Mouse (Mus musculus) CH12.LX (cell line): ENCODE measurements around the gene Coq8b. TPM values are rescaled to one million over a fixed set of nuclear protein-coding genes. Genes with fewer than 3 reads are reported as not detected.

Experiments used
- DNase-seq: peaks from one replicate; pipeline ENCODE4 v3.0.0-alpha.2; 2013; ENCODE audit errors: extremely low read depth
- H3K27ac ChIP-seq: 2 replicates; pipeline ENCODE4 v1.5.1; 2012; ENCODE audit warnings: low read depth, mild to moderate bottlenecking, control low read depth, moderate library complexity; ENCODE audit not compliant: insufficient read depth
- H3K27me3 ChIP-seq: replicated peaks from 2 replicates; pipeline ENCODE3; 2012; ENCODE audit warnings: inconsistent platforms
- H3K36me3 ChIP-seq, 2 experiments: replicated peaks in 1 of 2; 2 replicates each; pipeline versions ENCODE3 to v1.6.1; 2012; ENCODE audit warnings: inconsistent platforms in 1 of 2, low read length in 1 of 2, mild to moderate bottlenecking in 1 of 2, mixed read lengths in 1 of 2, moderate library complexity in 1 of 2; ENCODE audit not compliant: control insufficient read depth in 1 of 2, insufficient read depth in 1 of 2
- H3K4me1 ChIP-seq, 2 experiments: 2 replicates each; pipeline ENCODE4 v1.6.1; 2012; ENCODE audit warnings: inconsistent platforms in 1 of 2, moderate library complexity in 1 of 2; ENCODE audit not compliant: insufficient read depth in 2 of 2, control insufficient read depth in 1 of 2
- H3K4me2 ChIP-seq: 2 replicates; pipeline ENCODE4 v1.6.1; 2012; ENCODE audit warnings: low read depth, mild to moderate bottlenecking, control low read depth; ENCODE audit not compliant: poor library complexity, insufficient read depth, severe bottlenecking
- H3K4me3 ChIP-seq, 3 experiments: fragments of 150-350 bp in 1 of 3; sonication (generic) in 1 of 3; replicated peaks in 1 of 3; 2 replicates each; pipeline versions ENCODE3 to v1.5.1; 2011 to 2012; ENCODE audit warnings: low read depth in 2 of 3, low read length in 2 of 3, mild to moderate bottlenecking in 2 of 3, moderate library complexity in 2 of 3, control low read depth in 1 of 3, improper control_type of control experiment in 1 of 3, inconsistent platforms in 1 of 3, mixed read lengths in 1 of 3; ENCODE audit not compliant: poor library complexity in 1 of 3
- H3K79me2 ChIP-seq: replicated peaks from 2 replicates; pipeline ENCODE4 v1.6.1; 2012; ENCODE audit warnings: mild to moderate bottlenecking, moderate library complexity; ENCODE audit not compliant: control insufficient read depth, poor library complexity, insufficient read depth, severe bottlenecking; ENCODE audit errors: extremely low read depth
- H3K9ac ChIP-seq: 2 replicates; pipeline ENCODE4 v1.6.1; 2012; ENCODE audit warnings: low read depth, mild to moderate bottlenecking, control low read depth, moderate library complexity; ENCODE audit not compliant: insufficient read depth
- H3K9me3 ChIP-seq: replicated peaks from 2 replicates; pipeline ENCODE3; 2012; ENCODE audit warnings: low read length, inconsistent platforms, mixed read lengths
- BHLHE40 ChIP-seq: IDR thresholded peaks from 2 replicates; pipeline ENCODE4 v1.6.1; 2011; ENCODE audit warnings: mild to moderate bottlenecking, low read depth, low read length, improper control_type of control experiment
- CHD1 ChIP-seq: IDR thresholded peaks from 2 replicates; pipeline ENCODE4 v1.6.1; 2012; ENCODE audit warnings: low read depth, low read length, improper control_type of control experiment, inconsistent platforms
- CTCF ChIP-seq, 2 experiments: IDR thresholded peaks in 1 of 2; conservative IDR thresholded peaks in 1 of 2; 2 replicates each; pipeline ENCODE4 v1.5.1; 2011 to 2012; ENCODE audit warnings: low read depth in 2 of 2, low read length in 2 of 2, improper control_type of control experiment in 1 of 2, inconsistent platforms in 1 of 2, mild to moderate bottlenecking in 1 of 2, moderate library complexity in 1 of 2
- ELF1 ChIP-seq: IDR thresholded peaks from 2 replicates; pipeline ENCODE4 v1.6.1; 2014; ENCODE audit warnings: low read depth, mild to moderate bottlenecking, inconsistent platforms, low read length, improper control_type of control experiment
- EP300 ChIP-seq: IDR thresholded peaks from 2 replicates; pipeline ENCODE4 v1.6.1; 2011; ENCODE audit warnings: low read length, improper control_type of control experiment
- ETS1 ChIP-seq: conservative IDR thresholded peaks from 2 replicates; pipeline ENCODE4 v1.6.1; 2012; ENCODE audit warnings: low read depth, mild to moderate bottlenecking, inconsistent platforms, low read length, improper control_type of control experiment, moderate library complexity
- GABPA ChIP-seq: IDR thresholded peaks from 2 replicates; pipeline ENCODE4 v1.6.1; 2012; ENCODE audit warnings: low read depth, low read length, improper control_type of control experiment, inconsistent platforms; ENCODE audit not compliant: insufficient replicate concordance
- HCFC1 ChIP-seq: IDR thresholded peaks from 2 replicates; pipeline ENCODE4 v1.6.1; 2012; ENCODE audit warnings: low read depth, mild to moderate bottlenecking, inconsistent platforms, low read length, improper control_type of control experiment
- JUN ChIP-seq: IDR thresholded peaks from 2 replicates; pipeline ENCODE4 v1.6.1; 2011; ENCODE audit warnings: low read depth, mild to moderate bottlenecking, low read length, improper control_type of control experiment, moderate library complexity; ENCODE audit not compliant: insufficient read depth
- JUND ChIP-seq: conservative IDR thresholded peaks from 2 replicates; pipeline ENCODE4 v1.6.1; 2011; ENCODE audit warnings: low read depth, low read length, improper control_type of control experiment
- KAT2A ChIP-seq: IDR thresholded peaks from 2 replicates; pipeline ENCODE4 v1.6.1; 2012; ENCODE audit warnings: low read length, improper control_type of control experiment, inconsistent platforms; ENCODE audit not compliant: insufficient replicate concordance
- NELFE ChIP-seq: IDR thresholded peaks from 2 replicates; pipeline ENCODE4 v1.6.1; 2011; ENCODE audit warnings: low read depth, low read length, improper control_type of control experiment
- PAX5 ChIP-seq: IDR thresholded peaks from 2 replicates; pipeline ENCODE4 v1.6.1; 2012; ENCODE audit warnings: low read length, inconsistent platforms, mixed read lengths
- POLR2A ChIP-seq: IDR thresholded peaks from 2 replicates; pipeline ENCODE4 v1.6.1; 2011; ENCODE audit warnings: low read depth, mild to moderate bottlenecking, improper control_type of control experiment, low read length
- POLR2AphosphoS2 ChIP-seq: IDR thresholded peaks from 2 replicates; pipeline ENCODE4 v1.6.1; 2011; ENCODE audit warnings: low read depth, low read length, improper control_type of control experiment
- RAD21 ChIP-seq: IDR thresholded peaks from 2 replicates; pipeline ENCODE4 v1.6.1; 2011; ENCODE audit warnings: low read depth, mild to moderate bottlenecking, low read length, improper control_type of control experiment, moderate library complexity
- SMC3 ChIP-seq: IDR thresholded peaks from 2 replicates; pipeline ENCODE4 v1.6.1; 2011; ENCODE audit warnings: low read depth, low read length, improper control_type of control experiment
- TCF12 ChIP-seq: IDR thresholded peaks from 2 replicates; pipeline ENCODE4 v1.6.1; 2014; ENCODE audit warnings: low read depth, mild to moderate bottlenecking, inconsistent platforms, low read length, improper control_type of control experiment
- UBTF ChIP-seq: IDR thresholded peaks from 2 replicates; pipeline ENCODE4 v1.6.1; 2012; ENCODE audit warnings: low read depth, mild to moderate bottlenecking, inconsistent platforms, low read length, improper control_type of control experiment, moderate library complexity
- ZC3H11A ChIP-seq: IDR thresholded peaks from 2 replicates; pipeline ENCODE4 v1.6.1; 2012; ENCODE audit warnings: low read depth, mild to moderate bottlenecking, inconsistent platforms, low read length, improper control_type of control experiment
- ZKSCAN1 ChIP-seq: IDR thresholded peaks from 2 replicates; pipeline ENCODE4 v1.6.1; 2012; ENCODE audit warnings: low read depth, inconsistent platforms, low read length, improper control_type of control experiment, borderline replicate concordance
- ZMIZ1 ChIP-seq: IDR thresholded peaks from 2 replicates; pipeline ENCODE4 v1.6.1; 2012; ENCODE audit warnings: low read depth, mild to moderate bottlenecking, inconsistent platforms, low read length, improper control_type of control experiment
- dilution Hi-C: fragments of 300-500 bp; cut with MboI; formaldehyde crosslinking; loops from 2 replicates; pipeline ENCODE4 v1.14.3; 2020; ENCODE audit warnings: low sequenced_read_pairs; ENCODE audit not compliant: extremely low pct_unique_long_range_greater_than_20kb, extremely low pct_ligation_motif_present
- in situ Hi-C: fragments of 300-500 bp; cut with MboI; formaldehyde crosslinking; loops from 3 replicates; pipeline ENCODE4 v1.14.3; 2019; ENCODE audit warnings: low sequenced_read_pairs, low pct_ligation_motif_present, low pct_unique_long_range_greater_than_20kb, mixed read lengths
- polyA plus RNA-seq: library from polyadenylated mRNA; unstranded; fragments of >175 nt; gene quantifications from 2 replicates; pipeline ENCODE4 v1.2.1, GENCODE M21; 2012; ENCODE audit warnings: low read depth; ENCODE audit not compliant: insufficient read length
- total RNA-seq, 2 experiments: library from RNA; depleted of rRNA; stranded (reverse); fragments of 300-350 nt in 1 of 2; fragments of >200 nt in 1 of 2; gene quantifications; 2 replicates each; pipeline ENCODE4 v1.2.3; 2012 to 2014

Gene Coq8b
- total and polyA plus RNA-seq, 3 experiments, result 19.7 to 26.5 (median 21.3) TPM

DNA sequence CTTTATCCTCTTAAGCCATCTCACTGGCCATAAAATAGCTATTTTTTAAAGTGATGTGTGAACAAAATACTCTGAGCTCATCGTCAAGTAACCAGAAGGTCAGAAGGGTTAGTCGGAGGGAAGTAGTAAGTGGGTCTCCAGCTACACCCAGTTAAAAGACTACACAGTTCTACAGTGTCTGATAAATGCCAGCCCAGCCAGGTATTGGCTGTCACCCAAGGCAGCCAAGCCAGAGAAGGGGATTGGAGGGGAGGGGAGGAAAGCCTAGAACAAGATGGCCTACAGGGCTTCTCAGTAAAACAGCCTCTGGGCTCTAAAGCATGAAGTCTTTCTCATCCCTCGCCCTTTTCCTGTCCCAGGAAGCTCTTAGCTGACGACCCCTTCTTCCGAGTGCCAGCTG lies 17.1 kb downstream of the Coq8b start:
- H3K4me2 ChIP-seq, result no peak overlapping the region
- no peak overlapping the region for H3K9ac ChIP-seq
- H3K4me3 ChIP-seq, result no peak overlapping the region
- H3K9me3 ChIP-seq, result peaks cover 6% of the 10 kb centered on the region
- no peak overlapping the region for H3K27ac ChIP-seq
- in situ Hi-C loops (no loop called here), dilution Hi-C loops (no loop called here)
- no peaks in the 10 kb centered on the region for H3K79me2 ChIP-seq
- TF ChIP-seq POLR2AphosphoS2 (no peak), ELF1 (no peak), GABPA (no peak), JUN (no peak), UBTF (no peak), TCF12 (no peak), NELFE (no peak), ZC3H11A (no peak), JUND (no peak), BHLHE40 (no peak), EP300 (no peak), SMC3 (no peak), CHD1 (no peak), CTCF (conservative IDR thresholded peaks at IDR 0.05 in 1 of 2, IDR thresholded peaks at IDR 0.05 in 1 of 2; ENCODE audit: low read depth in 2 of 2, low read length in 2 of 2) (no peak), RAD21 (no peak), POLR2A (no peak), KAT2A (no peak)
- H3K4me1 ChIP-seq, result no peaks in the 10 kb centered on the region
- DNase-seq, result no peak
- peaks cover 45 to 73% of the 10 kb centered on the region in 2 experiments for H3K36me3 ChIP-seq
- H3K27me3 ChIP-seq, result no peaks in the 10 kb centered on the region

GRCm38 (mm10) chr7:27251946-27252345 lies 19.1 kb downstream of the Coq8b start:
- Histone ChIP-seq H3K9ac (no peak overlapping the region), H3K4me2 (no peak overlapping the region), H3K36me3 (peaks cover 28 to 74% of the 10 kb centered on the region in 2 experiments), H3K27me3 (no peaks in the 10 kb centered on the region), H3K4me3 (no peak overlapping the region), H3K9me3 (peaks cover 6% of the 10 kb centered on the region), H3K79me2 (no peaks in the 10 kb centered on the region), H3K27ac (no peak overlapping the region), H3K4me1 (peaks cover 0 to 5% of the 10 kb centered on the region in 2 experiments; a peak in 1 of 4 replicates)
- dilution Hi-C loops (no loop called here), in situ Hi-C loops (no loop called here)
- DNase-seq, result no peak
- TF ChIP-seq PAX5 (no peak), POLR2AphosphoS2 (no peak), ETS1 (no peak), ELF1 (no peak), ZKSCAN1 (no peak), GABPA (no peak), ZMIZ1 (no peak), HCFC1 (no peak)
